Mouse (Mus musculus) liver, adult 2 months (tissue): ENCODE measurements around the gene Syngr1.

Source experiments
- CTCF ChIP-seq: fragments of 200-500 bp; IDR thresholded peaks from 2 replicates; pipeline ENCODE4 v1.5.1; 2011; ENCODE audit warnings: low read depth, low read length, control low read depth
- POLR2A ChIP-seq: fragments of 200-500 bp; IDR thresholded peaks from 2 replicates; pipeline ENCODE4 v1.6.1; 2011; ENCODE audit warnings: low read length, control low read depth; ENCODE audit not compliant: insufficient read depth; ENCODE audit errors: extremely low read depth

DNA sequence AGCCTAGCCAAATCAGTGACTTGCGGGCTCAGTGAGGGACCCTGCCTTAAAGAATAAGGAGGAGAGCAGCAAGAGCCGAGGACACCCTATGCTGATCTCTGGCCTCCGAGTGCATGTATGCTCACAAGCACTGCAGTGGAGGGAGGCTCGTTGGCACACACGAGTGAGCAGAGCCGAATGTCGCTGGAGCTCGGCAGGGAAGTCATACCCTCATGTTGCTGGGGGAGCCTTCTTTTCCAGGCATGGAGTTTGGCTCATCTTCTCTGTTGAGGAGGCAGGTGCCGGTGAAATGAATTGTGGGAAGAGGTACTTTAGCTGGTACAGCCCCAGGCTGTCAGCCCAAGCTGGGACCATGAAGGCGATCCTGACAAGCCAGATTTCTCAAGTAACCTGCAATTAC lies 5.3 kb downstream of the Syngr1 start:
- no peak for TF ChIP-seq CTCF
- TF ChIP-seq POLR2A = no peak
